Mouse (Mus musculus): Measurements from ENCODE around the gene Ago3. TPM values are rescaled to one million over a fixed set of nuclear protein-coding genes. Genes with fewer than 3 reads are reported as not detected.

Gene Ago3
- 21.9 and 24.4 TPM in 2 replicates for polyA plus RNA-seq (2012; ENCODE audit: insufficient read depth, insufficient read length, missing spikeins)

GRCm38 (mm10) chr4:126429347-126430079, at the start of gene Ago3:
Gene Ago3, minus strand, starts transcription at chr4:126429556.
- peak within 1 kb of the TSS; percentile 85 for H3K27ac ChIP-seq (ENCODE audit: insufficient read depth, low read depth, low read length)
- TF ChIP-seq POLR2A (IDR thresholded peaks at IDR 0.05; ENCODE audit: borderline replicate concordance, low read depth, low read length) (peak; percentile 77), CTCF (IDR thresholded peaks at IDR 0.05; ENCODE audit: low read depth, low read length) (no peak)
- H3K4me1 ChIP-seq (ENCODE audit: control insufficient read depth, insufficient read depth, low read length): peaks cover 16% of the 10 kb centered on the region
- H3K4me3 ChIP-seq (ENCODE audit: insufficient read depth, low read length): peak within 1 kb of the TSS; percentile 76

GRCm38 (mm10) chr4:126473031-126473430, 43.7 kb upstream of the Ago3 start:
- Histone ChIP-seq H3K4me3 (ENCODE audit: insufficient read depth, low read length) (no peak overlapping the region), H3K4me1 (ENCODE audit: control insufficient read depth, insufficient read depth, low read length) (peaks cover 5% of the 10 kb centered on the region), H3K27ac (ENCODE audit: insufficient read depth, low read depth, low read length) (no peak overlapping the region)
- TF ChIP-seq CTCF (IDR thresholded peaks at IDR 0.05; ENCODE audit: low read depth, low read length) (no peak), POLR2A (IDR thresholded peaks at IDR 0.05; ENCODE audit: borderline replicate concordance, low read depth, low read length) (no peak)

GRCm38 (mm10) chr4:126469334-126469733, 40.0 kb upstream of the Ago3 start:
- peaks cover 26% of the 10 kb centered on the region for H3K4me1 ChIP-seq (ENCODE audit: control insufficient read depth, insufficient read depth, low read length)
- no peak overlapping the region for H3K4me3 ChIP-seq (ENCODE audit: insufficient read depth, low read length)
- no peak for TF ChIP-seq POLR2A (IDR thresholded peaks at IDR 0.05; ENCODE audit: borderline replicate concordance, low read depth, low read length)
- no peak for TF ChIP-seq CTCF (IDR thresholded peaks at IDR 0.05; ENCODE audit: low read depth, low read length)
- no peak overlapping the region for H3K27ac ChIP-seq (ENCODE audit: insufficient read depth, low read depth, low read length)

- H3K27ac ChIP-seq (ENCODE audit: insufficient read depth, low read depth, low read length): no peak overlapping the region
- peak overlapping the region; percentile 42 for H3K4me3 ChIP-seq (ENCODE audit: insufficient read depth, low read length)
- peaks cover 28% of the 10 kb centered on the region for H3K4me1 ChIP-seq (ENCODE audit: control insufficient read depth, insufficient read depth, low read length)
- no peak for TF ChIP-seq POLR2A (IDR thresholded peaks at IDR 0.05; ENCODE audit: borderline replicate concordance, low read depth, low read length)
- no peak for TF ChIP-seq CTCF (IDR thresholded peaks at IDR 0.05; ENCODE audit: low read depth, low read length)
Measured at GRCm38 (mm10) chr4:126468925-126469324, 39.6 kb upstream of the Ago3 start.

DNA sequence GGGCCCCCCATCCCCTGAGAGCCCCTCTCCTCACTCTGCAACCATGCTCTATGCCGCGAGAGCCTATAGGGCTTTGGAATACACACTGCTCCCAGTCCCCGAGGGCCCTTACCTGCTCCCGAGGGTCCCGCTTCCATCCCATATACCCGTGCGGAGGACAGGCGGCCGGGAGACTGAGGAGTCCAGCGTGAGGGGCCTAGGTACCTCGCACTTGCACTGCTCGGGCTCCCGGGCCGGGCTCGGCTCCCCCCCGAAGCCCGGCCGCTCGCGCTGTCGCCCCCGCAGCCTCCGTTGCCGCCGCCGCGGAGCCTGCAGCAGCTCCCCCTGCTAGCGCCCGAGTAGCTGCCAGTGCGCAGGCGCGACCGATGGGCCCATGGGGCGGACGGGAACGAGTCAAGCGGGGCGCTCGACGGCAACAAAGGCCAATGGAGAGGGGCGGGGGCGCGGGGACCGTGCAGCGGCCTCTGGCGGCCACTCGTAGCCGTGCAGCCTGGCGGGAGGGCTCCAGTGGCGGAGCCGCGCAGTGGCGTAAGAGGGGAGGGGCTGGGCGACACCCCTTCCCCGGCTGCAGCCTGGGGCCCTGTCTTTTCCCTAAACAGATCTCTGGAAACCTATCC, 39.0 kb upstream of the Ago3 start, which contains the start of gene Ago1:
Ago1 (minus strand) TSS at position 299 of the 617 bp plus-strand sequence.
- peaks cover 28% of the 10 kb centered on the region for H3K4me1 ChIP-seq (ENCODE audit: control insufficient read depth, insufficient read depth, low read length)

DNA sequence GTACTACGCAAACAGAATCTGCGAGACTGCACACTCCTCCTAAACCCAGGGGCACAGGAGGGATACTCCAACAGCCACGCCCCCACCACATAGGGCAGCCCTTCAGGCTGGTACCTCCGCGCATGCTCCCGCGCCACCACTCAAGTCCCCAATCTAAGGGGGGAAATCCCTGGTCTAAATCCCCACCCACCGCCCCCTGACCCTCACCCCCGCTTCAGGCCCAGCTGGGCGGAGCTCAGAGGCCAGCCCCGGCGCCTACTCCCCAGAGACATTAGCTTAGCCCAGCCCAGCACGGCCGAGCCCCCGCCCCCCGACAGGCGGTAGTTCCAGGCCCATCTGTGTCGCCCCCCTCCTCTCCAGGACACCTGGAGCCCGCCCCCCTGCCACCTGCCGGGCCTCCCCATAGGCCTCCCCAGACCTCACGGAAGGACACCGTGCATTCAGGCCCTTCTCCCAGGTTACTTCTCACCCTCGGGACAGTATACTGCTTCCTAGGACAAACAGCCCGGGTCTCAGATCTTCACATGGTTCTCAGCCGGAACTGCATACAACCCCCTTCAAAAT, 38.4 kb upstream of the Ago3 start:
- Histone ChIP-seq H3K4me1 (ENCODE audit: control insufficient read depth, insufficient read depth, low read length) (peaks cover 28% of the 10 kb centered on the region), H3K4me3 (ENCODE audit: insufficient read depth, low read length) (peak overlapping the region; percentile 87), H3K27ac (ENCODE audit: insufficient read depth, low read depth, low read length) (peak overlapping the region; percentile 26)
- no peak for TF ChIP-seq POLR2A (IDR thresholded peaks at IDR 0.05; ENCODE audit: borderline replicate concordance, low read depth, low read length)
- no peak for TF ChIP-seq CTCF (IDR thresholded peaks at IDR 0.05; ENCODE audit: low read depth, low read length)

More for the DNA sequence above, 39.0 kb upstream of the Ago3 start, which contains the start of gene Ago1:
- H3K27ac ChIP-seq (ENCODE audit: insufficient read depth, low read depth, low read length): peak within 1 kb of the TSS; percentile 26
- TF ChIP-seq POLR2A (IDR thresholded peaks at IDR 0.05; ENCODE audit: borderline replicate concordance, low read depth, low read length) (no peak), CTCF (IDR thresholded peaks at IDR 0.05; ENCODE audit: low read depth, low read length) (peak; percentile 39)
- H3K4me3 ChIP-seq (ENCODE audit: insufficient read depth, low read length): peak within 1 kb of the TSS; percentile 87

GRCm38 (mm10) chr4:126466251-126466750, 36.9 kb upstream of the Ago3 start:
- TF ChIP-seq POLR2A (IDR thresholded peaks at IDR 0.05; ENCODE audit: borderline replicate concordance, low read depth, low read length) (no peak), CTCF (IDR thresholded peaks at IDR 0.05; ENCODE audit: low read depth, low read length) (no peak)
- H3K4me1 ChIP-seq (ENCODE audit: control insufficient read depth, insufficient read depth, low read length): peaks cover 28% of the 10 kb centered on the region
- no peak overlapping the region for H3K27ac ChIP-seq (ENCODE audit: insufficient read depth, low read depth, low read length)
- H3K4me3 ChIP-seq (ENCODE audit: insufficient read depth, low read length): no peak overlapping the region

DNA sequence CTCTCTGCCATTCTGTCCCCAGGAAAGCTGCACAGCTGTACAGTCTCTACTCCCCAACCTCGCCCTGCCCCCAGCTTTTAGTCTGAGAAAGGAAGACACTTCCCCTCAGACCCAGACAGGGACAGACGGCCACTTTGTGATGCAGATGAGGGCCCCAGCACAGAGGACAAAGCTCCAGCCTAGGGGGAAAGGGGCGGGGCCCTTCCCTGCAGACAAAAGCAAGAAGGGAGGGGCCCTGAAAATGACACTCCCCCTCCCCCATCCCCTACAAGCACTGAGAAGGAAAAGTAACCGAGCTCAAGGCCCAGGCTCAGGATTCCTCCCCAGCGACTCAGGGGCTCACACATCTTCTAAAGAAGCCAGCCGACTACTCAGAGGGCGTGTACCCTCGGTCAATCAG, 36.5 kb upstream of the Ago3 start:
- Histone ChIP-seq H3K4me1 (ENCODE audit: control insufficient read depth, insufficient read depth, low read length) (peaks cover 28% of the 10 kb centered on the region), H3K27ac (ENCODE audit: insufficient read depth, low read depth, low read length) (no peak overlapping the region), H3K4me3 (ENCODE audit: insufficient read depth, low read length) (no peak overlapping the region)
- TF ChIP-seq CTCF (IDR thresholded peaks at IDR 0.05; ENCODE audit: low read depth, low read length): no peak
- no peak for TF ChIP-seq POLR2A (IDR thresholded peaks at IDR 0.05; ENCODE audit: borderline replicate concordance, low read depth, low read length)

- no peak for TF ChIP-seq CTCF (IDR thresholded peaks at IDR 0.05; ENCODE audit: low read depth, low read length)
- no peak for TF ChIP-seq POLR2A (IDR thresholded peaks at IDR 0.05; ENCODE audit: borderline replicate concordance, low read depth, low read length)
- Histone ChIP-seq H3K4me1 (ENCODE audit: control insufficient read depth, insufficient read depth, low read length) (peaks cover 28% of the 10 kb centered on the region), H3K27ac (ENCODE audit: insufficient read depth, low read depth, low read length) (no peak overlapping the region), H3K4me3 (ENCODE audit: insufficient read depth, low read length) (no peak overlapping the region)
Measured at GRCm38 (mm10) chr4:126464892-126465235, 35.5 kb upstream of the Ago3 start.

Data from bone marrow macrophage, adult 2 months (primary cell).